Mouse (Mus musculus) inflammation-experienced regulatory T-cells, adult 6 months (primary cell): ENCODE data around the gene Kif7. TPM values are rescaled to one million over a fixed set of nuclear protein-coding genes. Genes with fewer than 3 reads are reported as not detected.

Source experiments
- ATAC-seq: one replicate; pipeline ENCODE4 v1.8.0; 2017
- polyA plus RNA-seq, 3 experiments: library from polyadenylated mRNA; unstranded; fragments of 100-300 nt; shearing (Covaris generic); gene quantifications; one replicate each; pipeline ENCODE4 v1.2.1; 2017

Kif7 gene
- polyA plus RNA-seq, 3 experiments from 2014 or later, result 0.20 to 0.55 (median 0.31) TPM

- peak; percentile 93 for ATAC-seq
Measured at GRCm38 (mm10) chr7:79721386-79721977, 6.0 kb upstream of the Kif7 start.

DNA sequence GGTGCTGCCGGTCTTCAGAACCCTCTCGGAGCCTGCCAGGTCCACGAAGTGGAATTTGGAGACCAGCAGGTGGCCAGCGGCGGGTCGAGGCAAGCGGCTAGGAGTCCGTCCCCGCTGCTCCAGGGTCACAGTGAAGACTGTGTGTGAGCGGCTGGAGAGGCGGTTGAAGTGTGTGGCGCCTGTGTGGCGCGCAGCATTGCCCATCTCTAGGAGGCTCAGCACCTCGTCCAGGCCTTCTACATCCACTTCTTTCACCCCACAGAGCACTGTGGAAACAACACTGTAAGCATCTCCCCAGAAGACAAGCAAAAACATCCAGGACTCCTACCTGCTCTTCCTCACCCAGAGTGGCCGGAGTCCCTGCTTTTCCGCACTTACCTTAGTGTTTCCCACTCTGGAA, 4.7 kb downstream of the Kif7 start:
- ATAC-seq, result no peak

DNA sequence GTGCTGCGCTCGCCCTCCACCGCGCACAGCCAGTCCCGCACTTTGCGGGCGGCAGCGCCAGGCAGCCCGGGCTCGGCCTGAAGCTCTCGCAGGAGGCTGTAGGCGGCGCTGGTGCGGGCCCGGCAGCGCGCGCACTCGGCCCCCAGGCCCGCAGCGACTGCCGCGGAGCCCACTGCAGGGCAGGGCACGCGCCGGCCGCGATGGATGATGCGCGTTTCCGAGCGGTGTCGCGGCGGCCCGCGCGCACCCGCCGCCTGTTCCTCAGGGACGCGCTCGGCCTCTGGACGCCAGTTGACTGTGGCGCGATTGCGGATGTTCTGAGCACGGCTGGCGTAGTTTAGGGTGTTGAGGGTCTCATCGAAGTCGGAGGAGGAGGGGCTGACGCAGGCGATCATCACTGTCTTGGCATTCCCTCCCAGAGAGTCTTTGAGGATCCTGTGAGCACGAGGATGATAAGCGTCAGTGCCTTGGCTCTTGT, 5.4 kb downstream of the Kif7 start:
- ATAC-seq, result no peak

DNA sequence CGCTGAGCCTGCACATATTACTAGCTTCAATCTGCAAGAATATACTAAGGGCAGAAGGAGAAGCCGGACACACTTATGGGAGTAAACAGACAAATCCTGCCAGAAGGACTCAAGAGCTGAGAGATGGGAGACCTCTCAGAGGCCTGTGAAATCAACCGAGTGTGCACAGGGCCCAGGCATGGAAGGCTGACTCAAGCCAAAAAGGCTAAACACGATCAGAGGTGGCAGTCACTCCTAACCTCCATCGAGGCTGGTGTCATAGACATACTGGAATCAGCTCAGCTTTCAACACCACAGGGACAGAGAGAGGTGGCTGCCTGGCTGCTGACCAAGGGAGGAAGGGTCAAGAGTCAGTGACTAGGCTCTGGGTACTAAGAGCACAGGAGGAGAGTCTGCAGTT, 10.3 kb downstream of the Kif7 start:
- no peak for ATAC-seq

DNA sequence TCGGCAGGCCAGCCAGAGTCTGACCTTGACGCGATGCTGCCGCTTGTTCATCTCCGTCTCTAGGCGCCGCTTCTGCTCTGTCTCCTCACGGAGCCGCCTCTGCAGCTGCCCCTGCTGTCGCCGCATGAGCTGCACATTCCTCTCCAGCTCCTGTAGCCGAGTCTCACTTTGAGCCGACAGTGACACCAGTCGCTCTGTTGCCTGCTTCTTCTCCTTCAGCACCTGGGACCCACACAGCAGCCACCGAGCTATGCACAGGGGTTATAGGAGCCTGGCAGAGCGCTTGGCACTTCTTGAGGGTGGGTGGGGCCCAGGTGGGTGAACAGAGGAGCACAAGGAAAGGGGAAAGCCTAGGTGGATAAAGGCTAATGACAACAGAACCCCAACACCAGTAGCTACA, 12.8 kb downstream of the Kif7 start:
- ATAC-seq, result no peak

GRCm38 (mm10) chr7:79696495-79696894, 19.0 kb downstream of the Kif7 start:
- ATAC-seq, result no peak

GRCm38 (mm10) chr7:79680231-79680630, 35.3 kb downstream of the Kif7 start:
- no peak for ATAC-seq

DNA sequence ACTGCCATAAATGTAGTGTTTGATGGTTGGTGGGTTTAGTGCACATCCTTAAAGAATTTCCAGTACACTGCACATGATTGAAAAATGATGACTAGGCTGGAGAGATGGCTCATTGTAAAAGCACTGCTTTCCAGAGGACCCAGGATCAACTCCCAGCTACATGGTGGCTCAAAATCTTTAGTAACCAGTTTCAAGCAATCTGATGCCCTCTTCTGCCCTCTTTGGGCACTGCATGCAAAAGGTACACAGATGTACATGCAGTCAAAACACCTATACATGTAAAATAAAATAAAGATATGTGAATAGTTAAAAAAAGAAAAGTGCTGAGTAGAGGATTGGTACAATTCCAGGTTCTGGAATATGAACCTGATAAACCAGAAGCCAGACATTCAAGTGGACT, 36.3 kb downstream of the Kif7 start:
- no peak for ATAC-seq

DNA sequence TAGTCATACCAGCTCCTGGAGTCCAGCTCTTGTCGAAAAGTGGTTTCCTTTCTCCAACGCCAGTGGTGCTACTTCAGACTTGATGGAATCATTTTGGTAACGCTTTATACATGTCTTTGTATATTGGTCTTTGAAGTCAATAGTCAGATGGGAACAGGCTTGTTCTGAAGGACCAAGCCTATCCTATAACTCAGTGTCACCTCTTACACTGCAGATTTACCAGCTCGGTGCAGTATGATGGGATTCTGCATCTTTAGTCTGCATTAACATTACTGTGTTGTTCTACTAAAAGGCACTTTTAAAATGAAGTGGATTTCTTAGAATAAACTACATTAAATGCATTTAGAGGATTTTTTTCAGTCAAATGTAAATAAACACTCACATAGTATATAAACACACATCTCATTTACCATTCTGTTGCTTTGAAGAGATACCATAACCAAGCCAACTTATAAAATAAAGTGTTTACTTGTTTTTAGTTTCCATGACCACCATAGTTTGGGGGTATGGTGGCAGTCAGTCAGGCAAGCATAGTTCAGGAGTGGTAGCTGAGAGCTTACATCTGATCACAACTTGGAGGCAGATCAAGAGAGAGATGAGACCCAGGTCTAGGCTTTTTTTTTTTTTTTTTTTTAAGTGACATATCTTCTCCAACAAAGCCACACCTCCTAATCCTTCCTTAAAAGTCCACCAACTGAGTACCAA, 44.5 kb downstream of the Kif7 start:
- no peak for ATAC-seq

GRCm38 (mm10) chr7:79666690-79667089, 48.8 kb downstream of the Kif7 start:
- no peak for ATAC-seq

DNA sequence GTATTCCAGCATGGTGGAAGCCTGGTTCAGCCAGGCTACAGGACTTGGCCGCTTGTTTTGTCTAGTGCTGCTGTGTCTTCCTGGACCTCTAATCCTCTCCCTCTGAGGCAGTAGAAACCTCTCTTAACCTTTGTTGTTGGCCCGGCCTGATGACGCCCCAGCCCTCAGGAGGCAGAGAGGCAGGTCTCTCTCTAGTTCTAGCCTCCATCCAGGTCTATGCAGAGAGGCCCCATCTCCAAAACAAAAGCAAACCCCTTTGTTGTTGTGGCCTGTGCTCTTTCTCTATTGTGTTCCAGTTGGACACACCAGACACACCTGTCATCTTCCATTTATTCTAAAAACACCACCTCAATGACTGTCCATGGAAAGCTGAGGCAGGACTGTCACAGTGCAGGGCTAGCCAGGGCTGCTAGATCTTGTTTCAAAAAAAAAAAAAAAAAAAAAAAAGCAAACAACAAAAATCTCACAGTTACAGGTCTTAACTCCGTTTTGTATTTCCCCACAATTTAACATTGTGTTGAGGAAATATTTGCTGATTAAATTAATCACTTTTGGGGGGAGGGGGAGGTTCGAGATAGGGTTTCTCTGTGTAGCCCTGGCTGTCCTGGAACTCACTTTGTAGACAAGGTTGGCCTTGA, 54.1 kb downstream of the Kif7 start:
- ATAC-seq, result no peak

GRCm38 (mm10) chr7:79660291-79661150, 55.0 kb downstream of the Kif7 start:
- ATAC-seq, result peak; percentile 2

DNA sequence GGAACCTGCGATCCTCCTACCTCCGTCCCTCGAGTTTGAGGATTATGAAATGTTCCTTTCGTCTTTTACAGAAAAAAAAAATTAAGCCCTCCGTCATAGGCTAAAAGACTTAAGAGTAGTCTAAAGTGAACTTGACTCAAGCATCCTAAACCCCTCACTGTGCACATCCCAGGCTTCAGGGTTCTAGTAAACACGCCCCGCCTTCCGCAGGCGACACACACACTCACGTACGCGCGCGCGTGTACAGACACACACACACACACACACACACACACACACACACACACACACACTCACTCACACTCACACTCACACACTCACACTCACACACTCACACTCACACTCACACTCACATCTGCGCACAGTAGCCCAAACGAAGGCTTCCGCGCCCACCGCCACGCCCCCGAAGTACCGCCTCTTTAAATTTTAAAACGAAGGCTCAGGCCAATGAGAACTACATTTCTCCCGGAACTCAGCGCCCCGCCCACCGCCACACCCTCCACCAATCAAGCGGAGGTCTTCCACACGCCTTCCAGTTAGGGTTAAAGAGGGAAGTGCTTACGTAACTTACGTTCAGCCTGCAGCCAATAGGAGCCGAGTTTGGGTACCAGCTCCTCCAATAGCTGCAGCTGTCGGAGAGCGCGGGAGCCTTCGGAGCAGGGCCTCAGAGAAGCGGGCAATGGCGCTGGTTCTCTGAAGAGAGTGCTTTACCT, 55.8 kb downstream of the Kif7 start, which contains the start of gene Ticrr:
TSS of gene Ticrr (plus strand) at position 619 of the 713 bp plus-strand sequence.
- ATAC-seq, result peak; percentile 99

DNA sequence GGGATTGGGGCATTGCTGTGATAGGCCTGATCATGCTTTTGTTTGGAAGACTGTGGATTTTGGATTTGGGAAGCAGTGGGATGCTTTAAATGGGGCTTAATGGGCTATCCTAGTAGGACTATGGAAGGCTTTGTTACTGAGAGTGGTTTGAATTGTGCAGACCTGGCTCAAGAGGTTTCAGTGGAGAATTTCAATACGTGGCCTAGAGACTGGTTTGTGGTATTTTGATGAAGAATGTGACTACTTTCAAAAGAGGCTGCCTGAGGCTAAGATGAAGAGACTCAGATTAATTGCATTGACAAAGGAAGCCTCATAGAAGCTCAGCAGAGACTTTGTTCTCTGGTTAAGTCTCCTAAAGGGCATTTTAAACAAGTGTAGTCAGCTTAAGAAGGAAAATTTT, 60.9 kb downstream of the Kif7 start:
- no peak for ATAC-seq

DNA sequence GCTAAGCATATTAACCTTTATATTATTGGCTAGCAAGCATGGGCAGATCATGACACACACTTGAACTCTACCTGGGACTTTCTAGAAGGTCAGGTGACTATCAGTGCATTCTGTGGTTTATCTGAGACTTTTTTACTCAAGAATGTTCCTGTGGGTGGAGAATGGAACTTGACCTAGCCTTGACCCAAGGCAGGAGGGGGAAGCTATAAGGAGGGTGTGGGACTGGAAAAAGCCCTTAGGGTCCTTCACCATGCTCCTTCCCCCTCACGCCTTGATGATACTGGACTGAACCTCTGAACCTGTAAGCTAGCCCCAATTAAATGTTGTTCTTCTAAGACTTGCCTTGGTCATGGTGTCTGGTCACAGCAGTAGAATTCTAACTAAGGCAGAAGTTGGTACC, 61.3 kb downstream of the Kif7 start:
- ATAC-seq, result no peak

DNA sequence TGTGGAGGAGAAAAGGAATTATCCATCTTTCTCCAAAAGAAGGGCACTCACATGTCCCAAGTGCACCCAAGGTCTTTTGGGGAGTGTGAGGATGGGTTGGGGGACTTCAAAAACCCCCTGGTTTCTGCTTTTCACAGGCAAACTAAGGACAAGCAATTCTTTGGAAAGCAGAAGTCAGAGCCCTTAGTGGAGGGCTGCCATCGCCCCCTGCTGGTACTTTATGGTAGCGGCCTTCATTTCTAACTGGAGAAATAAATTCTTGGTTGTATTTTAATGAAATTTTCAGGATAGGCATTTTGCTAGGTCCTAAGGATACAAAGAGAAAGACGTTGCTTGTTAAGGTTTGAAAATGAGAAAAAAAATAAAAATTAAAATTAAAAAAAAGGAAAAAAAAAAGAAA, 66.5 kb downstream of the Kif7 start:
- no peak for ATAC-seq

Other genes starting within 250 kb of the Kif7 start
- 10 to 100 TPM; 15.0 to 37.4 (median 27.3) TPM for gene Polg, start 249.4 kb downstream of the Kif7 start, polyA plus RNA-seq
- gene Rhcg, start 98.1 kb downstream of the Kif7 start, polyA plus RNA-seq, result not detected
- 1 to 10 TPM in 2 of 3 experiments, under 1 TPM in 1; 0.95 to 3.8 (median 1.3) TPM for gene Ticrr, start 55.5 kb downstream of the Kif7 start, polyA plus RNA-seq
- under 1 TPM in 1 of 3 experiments, not detected in 2; 0.79 TPM for gene Plin1, start 17.2 kb upstream of the Kif7 start, polyA plus RNA-seq
- gene Pex11a, start 27.4 kb upstream of the Kif7 start, polyA plus RNA-seq, result 1 to 10 TPM; 2.1 to 5.1 (median 3.1) TPM
- under 1 TPM in 1 of 3 experiments, not detected in 2; 0.25 TPM for gene Wdr93, start 27.4 kb upstream of the Kif7 start, polyA plus RNA-seq
- not detected for gene Mesp1, start 78.1 kb upstream of the Kif7 start, polyA plus RNA-seq
- gene Mesp2, start 95.0 kb upstream of the Kif7 start, polyA plus RNA-seq, result under 1 TPM in 2 of 3 experiments, not detected in 1; 0.24 to 0.29 TPM
- gene Anpep, start 145.3 kb upstream of the Kif7 start, polyA plus RNA-seq, result under 1 TPM in 1 of 3 experiments, not detected in 2; 0.63 TPM
- 10 to 100 TPM; 30.0 to 38.9 (median 32.7) TPM for gene Ap3s2, start 204.9 kb upstream of the Kif7 start, polyA plus RNA-seq
- gene Arpin, start 219.6 kb upstream of the Kif7 start, polyA plus RNA-seq, result under 1 TPM in 2 of 3 experiments, not detected in 1; 0.31 to 0.33 TPM